Mouse (Mus musculus) intestine, embryonic 16.5 days (tissue): Measurements from ENCODE around the gene 6430548M08Rik. TPM values are rescaled to one million over a fixed set of nuclear protein-coding genes. Genes with fewer than 3 reads are reported as not detected.

Experiments used
- ATAC-seq: fragments of 200-750 bp; cut with Nextera tagmentation; 2 replicates; pipeline ENCODE4 v1.8.0; 2017; ENCODE audit warnings: moderate TSS enrichment, moderate library complexity
- H3K27ac ChIP-seq: fragments of 300-500 bp; sonication (generic); 2 replicates; pipeline ENCODE4 v1.5.1; 2014; ENCODE audit warnings: mild to moderate bottlenecking, low read length
- H3K27me3 ChIP-seq: fragments of 300-500 bp; sonication (generic); replicated peaks from 2 replicates; pipeline ENCODE4 v1.6.1; 2014; ENCODE audit warnings: low read length, control low read depth, mixed read lengths; ENCODE audit not compliant: control insufficient read depth, insufficient read depth
- H3K36me3 ChIP-seq: fragments of 300-500 bp; sonication (generic); 2 replicates; pipeline ENCODE4 v1.6.1; 2014; ENCODE audit warnings: low read length, control low read depth; ENCODE audit not compliant: control insufficient read depth, insufficient read depth
- H3K4me1 ChIP-seq: fragments of 300-500 bp; sonication (generic); 2 replicates; pipeline ENCODE4 v1.6.1; 2014; ENCODE audit warnings: low read length, control low read depth, mixed read lengths; ENCODE audit not compliant: control insufficient read depth, insufficient read depth
- H3K4me2 ChIP-seq: fragments of 300-500 bp; sonication (generic); 2 replicates; pipeline ENCODE4 v1.6.1; 2014; ENCODE audit warnings: low read depth, low read length, control low read depth
- H3K4me3 ChIP-seq: fragments of 300-500 bp; sonication (generic); 2 replicates; pipeline ENCODE4 v1.5.1; 2014; ENCODE audit warnings: mild to moderate bottlenecking, low read length
- H3K9ac ChIP-seq: fragments of 300-500 bp; sonication (generic); 2 replicates; pipeline ENCODE4 v1.6.1; 2014; ENCODE audit warnings: low read depth, low read length
- H3K9me3 ChIP-seq: fragments of 300-500 bp; sonication (generic); 2 replicates; pipeline ENCODE4 v1.6.1; 2016; ENCODE audit warnings: low read length, control low read depth; ENCODE audit not compliant: control insufficient read depth
- WGBS: fragments of 180-500 bp; shearing (Covaris S2); extraction: QIAGEN DNeasy Blood & Tissue Kit; methylation state at CpG from one replicate; pipeline ENCODE4 v1.1.7; 2014; 5-methylcytosine and 5-hydroxymethylcytosine counted together
- polyA plus RNA-seq: library from polyadenylated mRNA; unstranded; fragments of >200 nt; fragmentation: Nextera tagmentation; extraction: Ambion mirVana; gene quantifications from 2 replicates; pipeline ENCODE4 v1.2.1, GENCODE M21; 2015

Gene 6430548M08Rik
- polyA plus RNA-seq, 1 experiment from 2014 or later: 4.6 TPM

GRCm38 (mm10) chr8:120190107-120190809 lies 76.3 kb downstream of the 6430548M08Rik start:
- Histone ChIP-seq H3K9me3 (no peaks in the 10 kb centered on the region), H3K27me3 (no peaks in the 10 kb centered on the region), H3K9ac (no peak overlapping the region), H3K4me1 (peaks cover 37% of the 10 kb centered on the region), H3K36me3 (no peaks in the 10 kb centered on the region), H3K4me3 (no peak overlapping the region), H3K4me2 (no peak overlapping the region), H3K27ac (no peak overlapping the region; the same call in 1 of the 2 replicates)
- WGBS: 78% methylated on average over 17 of the region's 17 CpGs
- ATAC-seq: no peak

- Histone ChIP-seq H3K9me3 (no peaks in the 10 kb centered on the region), H3K4me1 (peaks cover 31% of the 10 kb centered on the region), H3K9ac (peak overlapping the region; percentile 52; the same call in 1 of the 2 replicates), H3K27me3 (no peaks in the 10 kb centered on the region), H3K27ac (peak overlapping the region; percentile 91), H3K36me3 (no peaks in the 10 kb centered on the region), H3K4me3 (peak overlapping the region; percentile 14; the same call in 1 of the 2 replicates), H3K4me2 (peak overlapping the region; percentile 42)
- 35% methylated on average over 20 of the region's 20 CpGs for WGBS
- peak; percentile 92 for ATAC-seq
These were observed 77.0 kb downstream of the 6430548M08Rik start for GRCm38 (mm10) chr8:120190810-120191413.

- no peak overlapping the region for H3K4me2 ChIP-seq
These were observed 77.7 kb downstream of the 6430548M08Rik start for GRCm38 (mm10) chr8:120191633-120192032.

GRCm38 (mm10) chr8:120192118-120192517 lies 78.2 kb downstream of the 6430548M08Rik start:
- ATAC-seq: no peak
- no peak overlapping the region for H3K9ac ChIP-seq
- H3K4me1 ChIP-seq: peaks cover 22% of the 10 kb centered on the region
- no peaks in the 10 kb centered on the region for H3K9me3 ChIP-seq
- H3K4me2 ChIP-seq: no peak overlapping the region
- H3K4me3 ChIP-seq: no peak overlapping the region
- no peaks in the 10 kb centered on the region for H3K27me3 ChIP-seq
- H3K27ac ChIP-seq: peak overlapping the region; percentile 20; the same call in 1 of the 2 replicates
- no peaks in the 10 kb centered on the region for H3K36me3 ChIP-seq
- 95% methylated on average over 5 of the region's 5 CpGs for WGBS

More at GRCm38 (mm10) chr8:120191633-120192032, 77.7 kb downstream of the 6430548M08Rik start:
- Histone ChIP-seq H3K4me1 (peaks cover 24% of the 10 kb centered on the region), H3K4me3 (no peak overlapping the region), H3K27me3 (no peaks in the 10 kb centered on the region), H3K27ac (peak overlapping the region; percentile 91), H3K9me3 (no peaks in the 10 kb centered on the region), H3K9ac (no peak overlapping the region), H3K36me3 (no peaks in the 10 kb centered on the region)
- ATAC-seq: peak; percentile 45; the same call in 1 of the 2 replicates
- WGBS: 62% methylated on average over 5 of the region's 5 CpGs

GRCm38 (mm10) chr8:120201351-120201750 lies 87.4 kb downstream of the 6430548M08Rik start:
- 0 out of 2 replicates have a peak, but pooled peaks cover 7% of the 10 kb centered on the region for H3K9me3 ChIP-seq
- H3K4me3 ChIP-seq: no peak overlapping the region
- WGBS: 78% methylated on average over 6 of the region's 6 CpGs
- H3K27me3 ChIP-seq: no peaks in the 10 kb centered on the region
- no peaks in the 10 kb centered on the region for H3K36me3 ChIP-seq
- H3K9ac ChIP-seq: no peak overlapping the region
- peaks cover 18% of the 10 kb centered on the region for H3K4me1 ChIP-seq
- no peak for ATAC-seq
- H3K27ac ChIP-seq: no peak overlapping the region
- H3K4me2 ChIP-seq: no peak overlapping the region

- no peak overlapping the region for H3K27ac ChIP-seq
- H3K27me3 ChIP-seq: no peaks in the 10 kb centered on the region
- H3K4me2 ChIP-seq: no peak overlapping the region
- peak; percentile 45 for ATAC-seq
- no peak overlapping the region for H3K4me3 ChIP-seq
- H3K9me3 ChIP-seq: 0 out of 2 replicates have a peak, but pooled peaks cover 7% of the 10 kb centered on the region
- 40% methylated on average over 3 of the region's 3 CpGs for WGBS
- no peaks in the 10 kb centered on the region for H3K36me3 ChIP-seq
- H3K9ac ChIP-seq: no peak overlapping the region
- H3K4me1 ChIP-seq: peaks cover 18% of the 10 kb centered on the region
These were observed 88.6 kb downstream of the 6430548M08Rik start for GRCm38 (mm10) chr8:120202546-120202945.

- Histone ChIP-seq H3K9me3 (0 out of 2 replicates have a peak, but pooled peaks cover 3% of the 10 kb centered on the region), H3K4me3 (no peak overlapping the region), H3K4me2 (no peak overlapping the region), H3K27me3 (no peaks in the 10 kb centered on the region), H3K4me1 (peaks cover 18% of the 10 kb centered on the region), H3K9ac (peak overlapping the region; percentile 53), H3K27ac (peak overlapping the region; percentile 54), H3K36me3 (no peaks in the 10 kb centered on the region)
- peak; percentile 52 for ATAC-seq
- WGBS: 57% methylated on average over 7 of the region's 7 CpGs
These were observed 90.9 kb downstream of the 6430548M08Rik start for GRCm38 (mm10) chr8:120204736-120205360.

- H3K4me2 ChIP-seq: no peak overlapping the region
- no peaks in the 10 kb centered on the region for H3K36me3 ChIP-seq
- WGBS: 81% methylated on average over 9 of the region's 9 CpGs
- no peaks in the 10 kb centered on the region for H3K9me3 ChIP-seq
- peaks cover 20% of the 10 kb centered on the region for H3K4me1 ChIP-seq
- H3K27ac ChIP-seq: no peak overlapping the region
- ATAC-seq: no peak
- no peaks in the 10 kb centered on the region for H3K27me3 ChIP-seq
- H3K4me3 ChIP-seq: no peak overlapping the region
- no peak overlapping the region for H3K9ac ChIP-seq
These were observed 92.0 kb downstream of the 6430548M08Rik start for GRCm38 (mm10) chr8:120205916-120206315.

GRCm38 (mm10) chr8:120207364-120207763 lies 93.4 kb downstream of the 6430548M08Rik start:
- no peak overlapping the region for H3K9ac ChIP-seq
- no peaks in the 10 kb centered on the region for H3K27me3 ChIP-seq
- WGBS: 86% methylated on average over 8 of the region's 8 CpGs
- ATAC-seq: no peak
- H3K4me1 ChIP-seq: peaks cover 26% of the 10 kb centered on the region
- H3K36me3 ChIP-seq: no peaks in the 10 kb centered on the region
- H3K4me2 ChIP-seq: no peak overlapping the region
- no peak overlapping the region for H3K27ac ChIP-seq
- H3K9me3 ChIP-seq: no peaks in the 10 kb centered on the region
- no peak overlapping the region for H3K4me3 ChIP-seq
